ENCODE assay signal across 8 mouse cellular contexts in genomic region chr15:94542567-94543408, GRCm38 (mm10). TPM values are rescaled to one million over a fixed set of nuclear protein-coding genes. Genes with fewer than 3 reads are reported as not detected.
DNase-seq lines count a peak whose midpoint lies in the region; ATAC-seq and TF ChIP-seq lines count a peak whose summit lies in the region.

No protein-coding gene starts in this region.

- H3K4me3 ChIP-seq in kidney, adult 2 months (ENCODE audit: insufficient read depth, low read depth, low read length): peak overlapping the region; percentile 96
- H3K4me3 ChIP-seq in hindbrain, postnatal 0 days (ENCODE audit: low read length): peak overlapping the region; percentile 86
- H3K4me3 ChIP-seq in midbrain, embryonic 16.5 days (ENCODE audit: low read depth, low read length): peak overlapping the region; percentile 88

- peak; percentile 66 for ATAC-seq in common myeloid progenitor, adult 5-6 weeks (replicated peaks; ENCODE audit: low read depth, poor library complexity, severe bottlenecking)
- peak; percentile 94 for ATAC-seq in hindbrain, postnatal 0 days
- ATAC-seq in midbrain, embryonic 16.5 days: peak; percentile 92

- TF ChIP-seq POLR2A in kidney, adult 2 months (IDR thresholded peaks at IDR 0.05; ENCODE audit: low read depth, low read length): no peak

- H3K4me1 ChIP-seq in kidney, adult 2 months (ENCODE audit: control insufficient read depth, insufficient read depth, low read length): peaks cover 2% of the 10 kb centered on the region; the same call in 1 of the 2 replicates
- H3K4me1 ChIP-seq in hindbrain, postnatal 0 days (ENCODE audit: insufficient read depth, low read length): no peaks in the 10 kb centered on the region
- peaks cover 2% of the 10 kb centered on the region; the same call in 1 of the 2 replicates for H3K4me1 ChIP-seq in midbrain, embryonic 16.5 days (ENCODE audit: control insufficient read depth, insufficient read depth, low read length)

- no peaks in the 10 kb centered on the region for H3K9me3 ChIP-seq in hindbrain, postnatal 0 days (ENCODE audit: low read length)
- H3K9me3 ChIP-seq in midbrain, embryonic 16.5 days (replicated peaks; ENCODE audit: control insufficient read depth, low read length, poor library complexity, severe bottlenecking): no peaks in the 10 kb centered on the region

- intact Hi-C loops in gastrocnemius, postnatal 14 days (cut with DNase I; ENCODE audit: low total_unique reads): no loop called here

- no peaks in the 10 kb centered on the region for H3K36me3 ChIP-seq in kidney, adult 2 months (ENCODE audit: control insufficient read depth, insufficient read depth, low read length)
- no peaks in the 10 kb centered on the region for H3K36me3 ChIP-seq in hindbrain, postnatal 0 days (ENCODE audit: insufficient read depth, low read length)
- H3K36me3 ChIP-seq in midbrain, embryonic 16.5 days (ENCODE audit: control insufficient read depth, insufficient read depth, low read length): no peaks in the 10 kb centered on the region

- WGBS in kidney, adult 2 months: 5% methylated on average over 22 of the region's 22 CpGs
- WGBS in hindbrain, postnatal 0 days: 5% methylated on average over 21 of the region's 22 CpGs
- WGBS in midbrain, embryonic 16.5 days: 8% methylated on average over 22 of the region's 22 CpGs

- TF ChIP-seq CTCF in kidney, adult 2 months (conservative IDR thresholded peaks at IDR 0.05; ENCODE audit: insufficient read depth, insufficient read length, low read depth, low read length): no peak
- TF ChIP-seq CTCF in hindbrain, postnatal 0 days (IDR thresholded peaks at IDR 0.05; ENCODE audit: low read depth): no peak

- H3K4me2 ChIP-seq in hindbrain, postnatal 0 days (ENCODE audit: low read depth, low read length): peak overlapping the region; percentile 80
- peak overlapping the region; percentile 67 for H3K4me2 ChIP-seq in midbrain, embryonic 16.5 days (ENCODE audit: low read length)

- no peaks in the 10 kb centered on the region for H3K27me3 ChIP-seq in kidney, adult 2 months (replicated peaks; ENCODE audit: control insufficient read depth, insufficient read depth, low read length)
- no peaks in the 10 kb centered on the region for H3K27me3 ChIP-seq in hindbrain, postnatal 0 days (ENCODE audit: insufficient read depth, low read length)
- no peaks in the 10 kb centered on the region for H3K27me3 ChIP-seq in midbrain, embryonic 16.5 days (ENCODE audit: control insufficient read depth, insufficient read depth, low read depth, low read length)

- H3K27ac ChIP-seq in kidney, adult 2 months (ENCODE audit: insufficient read depth, low read depth, low read length): no peak overlapping the region
- H3K27ac ChIP-seq in hindbrain, postnatal 0 days: peak overlapping the region; percentile 74
- peak overlapping the region; percentile 70 for H3K27ac ChIP-seq in midbrain, embryonic 16.5 days (ENCODE audit: low read length)

- DNase-seq in kidney, adult 2 months: no peak
- DNase-seq in kidney, adult 8-10 months: no peak
- DNase-seq in hindbrain, postnatal 0 days (ENCODE audit: low spot score): no peak
- DNase-seq in cerebellum, postnatal 14 days: no peak
- no peak for DNase-seq in gastrocnemius, postnatal 14 days
- no peak for DNase-seq in urinary bladder, postnatal 10 days (ENCODE audit: low spot score)

- H3K9ac ChIP-seq in hindbrain, postnatal 0 days (replicated peaks; ENCODE audit: low read length): peak overlapping the region; percentile 63
- peak overlapping the region; percentile 76 for H3K9ac ChIP-seq in midbrain, embryonic 16.5 days (ENCODE audit: low read depth, low read length)

RNA-seq across cellular contexts. Expression of gene Pus7l, which starts 0.6 kb away (rescaled TPM):
- 1.7 and 2.1 TPM in 2 replicates for polyA plus RNA-seq in kidney, adult 2 months (2012; rRNA removed)
- 13.0 and 15.3 TPM in 2 replicates for total RNA-seq in common myeloid progenitor, adult 5-6 weeks (2017)
- total RNA-seq in hindbrain, postnatal 0 days (2014; rRNA removed): 3.0 and 3.7 TPM in 2 replicates
- 4.8 and 6.7 TPM in 2 replicates for polyA plus RNA-seq in hindbrain, postnatal 0 days (2015; fragmentation: Nextera tagmentation; extraction: Ambion mirVana)
- 5.8 and 6.4 TPM in 2 replicates for polyA plus RNA-seq in midbrain, embryonic 16.5 days (2015; fragmentation: Nextera tagmentation; extraction: Ambion mirVana)
- total RNA-seq in gastrocnemius, postnatal 14 days (2021): 1 to 10 TPM; 1.7 to 2.1 TPM

RNA-seq across cellular contexts. Expression of gene Irak4, which starts 0.7 kb away (rescaled TPM):
- 5.9 and 9.7 TPM in 2 replicates for polyA plus RNA-seq in kidney, adult 2 months (2012; rRNA removed)
- 13.1 and 14.1 TPM in 2 replicates for total RNA-seq in common myeloid progenitor, adult 5-6 weeks (2017)
- 0.52 and 0.90 TPM in 2 replicates for total RNA-seq in hindbrain, postnatal 0 days (2014; rRNA removed)
- 1.9 and 2.1 TPM in 2 replicates for polyA plus RNA-seq in hindbrain, postnatal 0 days (2015; fragmentation: Nextera tagmentation; extraction: Ambion mirVana)
- 1.3 and 1.5 TPM in 2 replicates for polyA plus RNA-seq in midbrain, embryonic 16.5 days (2015; fragmentation: Nextera tagmentation; extraction: Ambion mirVana)
- 1 to 10 TPM; 2.9 to 3.7 TPM for total RNA-seq in gastrocnemius, postnatal 14 days (2021)

RNA-seq across cellular contexts. Expression of gene Twf1, which starts 46.9 kb away (rescaled TPM):
- polyA plus RNA-seq in kidney, adult 2 months (2012; rRNA removed): 45.0 and 54.2 TPM in 2 replicates
- total RNA-seq in common myeloid progenitor, adult 5-6 weeks (2017): 19.4 and 28.8 TPM in 2 replicates
- 34.3 and 37.1 TPM in 2 replicates for total RNA-seq in hindbrain, postnatal 0 days (2014; rRNA removed)
- 77.4 and 77.8 TPM in 2 replicates for polyA plus RNA-seq in hindbrain, postnatal 0 days (2015; fragmentation: Nextera tagmentation; extraction: Ambion mirVana)
- polyA plus RNA-seq in midbrain, embryonic 16.5 days (2015; fragmentation: Nextera tagmentation; extraction: Ambion mirVana): 71.4 and 79.5 TPM in 2 replicates
- 10 to 100 TPM; 15.9 to 17.0 TPM for total RNA-seq in gastrocnemius, postnatal 14 days (2021)
